Mouse (Mus musculus): ENCODE results near the gene Wdr83.
A peak's percentile ranks its signal among the peaks of the same experiment; 100 is the strongest.

Gene Wdr83

DNA sequence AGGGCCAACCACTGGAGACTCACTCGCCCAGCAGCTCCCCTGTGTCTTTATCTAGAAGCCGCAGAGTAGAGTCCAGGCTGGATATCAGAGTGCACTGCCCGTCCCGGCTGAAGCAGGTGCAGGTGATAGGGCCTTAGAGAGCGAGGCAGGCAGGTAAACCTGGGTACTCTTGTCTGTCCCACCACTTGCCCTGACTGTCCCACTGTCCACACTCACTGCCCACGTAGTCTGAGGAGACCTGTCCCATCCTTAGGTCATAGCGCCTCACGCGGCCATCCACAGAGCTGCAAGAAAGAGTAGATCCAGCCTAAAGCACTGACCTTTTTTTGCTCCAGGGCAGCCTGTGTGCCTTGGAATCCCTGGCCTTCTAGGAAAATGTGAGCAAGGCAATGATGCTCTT is 5.1 kb downstream of the Wdr83 start:
- peak; percentile 58 for DNase-seq

- DNase-seq, result peak; percentile 23
Observed at GRCm38 (mm10) chr8:85074617-85075016, 6.5 kb downstream of the Wdr83 start.

DNA sequence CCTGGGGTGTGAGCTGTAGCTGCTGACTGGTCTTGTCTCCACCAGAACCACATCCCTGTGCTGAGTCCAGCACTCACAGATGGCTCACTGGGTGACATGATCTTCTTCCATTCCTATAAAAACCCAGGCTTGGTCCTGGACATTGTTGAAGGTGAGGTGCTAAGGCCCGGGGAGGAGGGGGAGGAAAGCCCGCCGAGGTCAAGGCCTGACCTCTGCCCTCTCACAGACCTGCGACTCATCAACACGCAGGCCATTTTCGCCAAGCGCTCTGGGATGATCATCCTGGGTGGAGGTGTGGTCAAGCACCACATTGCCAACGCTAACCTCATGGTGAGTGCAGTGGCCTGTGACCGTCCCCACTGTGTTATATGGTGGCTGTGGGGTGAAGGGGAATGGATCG is 6.9 kb downstream of the Wdr83 start:
- DNase-seq, result peak; percentile 40

DNA sequence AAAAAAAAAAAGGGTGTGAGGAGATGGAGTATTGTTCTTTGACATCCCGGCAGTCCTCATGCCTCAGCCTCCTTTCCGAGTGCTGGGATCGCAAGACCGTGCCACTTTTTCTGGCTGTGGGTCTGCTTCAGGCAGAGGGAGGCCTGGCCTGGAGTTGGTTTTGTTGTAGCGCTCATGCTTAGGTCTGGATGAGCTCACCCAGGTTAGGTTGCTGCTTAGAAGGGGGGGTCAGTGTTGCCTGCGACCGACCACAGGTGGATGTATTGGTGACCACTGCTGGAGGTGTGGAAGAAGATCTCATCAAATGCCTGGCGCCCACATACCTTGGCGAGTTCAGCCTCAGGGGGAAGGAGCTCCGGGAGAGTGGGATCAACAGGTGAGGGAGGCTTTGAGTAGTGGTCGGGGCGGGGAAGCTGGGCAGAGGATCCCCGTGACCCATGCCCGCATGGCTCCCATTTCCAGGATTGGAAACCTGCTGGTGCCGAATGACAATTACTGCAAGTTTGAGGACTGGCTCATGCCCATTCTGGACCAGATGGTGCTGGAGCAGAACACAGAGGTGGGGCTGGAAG is 8.0 kb downstream of the Wdr83 start:
- peak; percentile 49 for DNase-seq

DNA sequence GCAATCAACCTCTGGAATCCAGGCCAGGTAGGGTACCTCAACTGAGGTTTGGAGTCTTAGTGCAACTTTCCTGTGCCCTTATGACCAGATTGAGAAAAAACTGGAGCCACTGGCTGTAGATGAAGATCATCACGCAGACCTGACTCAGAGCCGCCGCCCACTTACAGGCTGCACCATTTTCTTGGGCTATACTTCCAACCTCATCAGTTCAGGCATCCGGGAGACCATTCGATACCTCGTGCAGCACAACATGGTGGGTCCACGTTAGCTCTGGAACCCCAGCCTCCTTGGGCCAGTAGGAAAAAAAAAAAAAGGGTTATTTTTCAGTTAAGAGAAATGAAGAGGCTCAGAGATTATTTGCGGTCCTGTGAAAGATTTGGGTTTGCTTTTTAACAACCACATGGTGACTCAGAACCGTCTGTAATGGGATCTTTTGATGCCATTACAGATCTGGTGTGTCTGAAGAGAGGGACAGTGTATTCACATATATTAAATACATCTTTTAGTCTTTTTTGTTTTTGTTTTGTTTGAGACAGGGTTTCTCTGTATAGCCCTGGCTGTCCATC is 8.7 kb downstream of the Wdr83 start:
- DNase-seq, result no peak

DNA sequence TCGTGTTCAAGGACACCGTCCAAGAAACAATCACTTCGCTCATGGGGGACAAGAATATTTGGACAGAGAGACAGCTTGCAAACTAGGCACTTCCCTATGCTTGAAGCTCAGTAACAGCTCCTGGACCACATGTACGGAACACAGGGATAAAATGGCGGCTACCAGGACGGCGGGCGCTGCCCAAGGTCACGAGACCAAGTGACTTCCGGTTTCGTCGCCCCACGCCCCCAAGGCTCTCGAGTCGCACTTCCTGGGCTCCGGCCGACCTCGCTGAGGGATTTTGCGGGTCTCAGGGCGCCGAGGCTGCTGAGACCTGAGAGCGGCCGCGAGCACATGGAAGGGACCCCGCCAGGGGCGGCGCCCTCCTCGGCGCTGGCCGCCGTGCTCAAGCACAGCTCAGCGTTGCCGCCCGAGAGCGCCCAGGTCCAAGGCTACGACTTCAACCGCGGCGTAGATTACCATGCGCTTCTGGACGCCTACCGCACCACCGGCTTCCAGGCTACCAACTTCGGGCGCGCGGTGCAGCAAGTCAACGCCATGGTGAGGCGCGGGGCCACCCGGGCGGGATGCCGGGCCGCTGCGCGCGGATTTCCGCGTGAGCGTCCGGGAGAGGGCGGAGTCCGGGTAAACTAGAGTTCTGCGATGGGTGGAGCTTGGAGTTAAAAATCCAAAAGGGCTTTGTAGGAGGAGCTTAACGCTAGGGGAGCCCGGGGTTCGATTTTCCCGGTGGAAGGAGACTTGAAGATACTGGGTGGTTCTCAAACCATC is 9.4 kb downstream of the Wdr83 start, which contains the start of gene Dhps:
Dhps (plus strand) TSS at position 244 of the 768 bp plus-strand sequence.
- peak; percentile 90 for DNase-seq

GRCm38 (mm10) chr8:85071041-85071440 is 10.1 kb downstream of the Wdr83 start:
- DNase-seq, result no peak

DNA sequence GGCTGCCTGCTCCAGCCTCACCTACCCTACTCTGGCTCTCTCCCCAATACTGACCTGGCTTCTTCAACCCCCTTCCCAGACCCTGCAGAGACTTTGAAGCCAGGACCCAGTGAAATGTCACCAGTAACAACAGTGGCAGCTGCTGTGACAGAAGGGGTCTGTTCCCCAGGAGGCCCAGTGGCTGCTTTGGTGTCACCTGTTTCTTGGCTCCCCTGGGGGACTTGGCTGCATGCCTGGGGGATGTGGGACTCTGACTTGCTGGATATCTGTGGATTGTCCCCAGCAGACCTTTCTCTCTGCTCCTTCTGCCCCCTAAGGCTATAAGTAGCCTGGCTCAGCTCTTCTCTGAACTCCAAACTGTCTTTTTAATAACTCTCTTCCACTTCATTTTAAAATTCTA is 13.1 kb downstream of the Wdr83 start, which contains the start of gene Gm5741:
Gm5741 (minus strand) TSS at position 1 of the 400 bp plus-strand sequence.
- no peak for DNase-seq

- no peak for DNase-seq
Observed at GRCm38 (mm10) chr8:85067155-85067554, 14.0 kb downstream of the Wdr83 start.

GRCm38 (mm10) chr8:85065213-85065612 is 15.9 kb downstream of the Wdr83 start:
- no peak for DNase-seq

GRCm38 (mm10) chr8:85062603-85063002 is 18.5 kb downstream of the Wdr83 start:
- no peak for DNase-seq

DNA sequence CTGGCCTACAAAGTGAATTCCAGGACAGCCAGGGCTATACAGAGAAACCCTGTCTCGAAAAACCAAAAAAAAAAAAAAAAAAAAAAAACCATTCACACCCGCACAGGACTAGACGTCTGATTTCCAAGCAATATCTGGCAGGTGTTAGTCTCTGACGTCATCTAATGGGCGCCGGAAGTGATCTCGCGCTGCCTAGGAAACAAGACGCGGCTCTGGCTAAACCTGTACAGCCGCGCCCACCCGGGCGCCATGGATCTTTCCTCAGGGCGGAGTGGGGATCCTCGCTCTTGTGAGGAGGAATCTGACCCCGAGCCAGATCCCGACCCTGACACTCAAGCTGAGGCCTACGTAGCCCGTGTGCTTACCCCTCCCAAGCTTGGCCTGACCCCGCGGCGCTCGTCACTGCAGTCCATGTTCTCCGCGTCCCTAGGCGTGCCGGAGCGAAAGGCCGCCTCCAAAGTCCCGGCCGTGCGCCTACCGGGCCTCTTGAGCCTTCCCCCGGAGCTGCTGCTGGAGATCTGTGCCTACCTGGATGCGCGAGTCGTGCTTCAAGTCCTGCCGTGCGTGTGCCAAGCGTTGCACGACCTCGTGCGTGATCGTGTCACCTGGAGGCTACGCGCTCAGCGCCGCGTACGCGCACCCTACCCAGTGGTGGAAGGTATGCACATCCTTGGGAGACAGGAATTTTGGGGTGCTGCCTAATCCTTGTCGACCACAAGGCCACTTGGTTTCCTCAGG is 21.1 kb downstream of the Wdr83 start, which contains the start of gene Fbxw9:
Fbxw9 (plus strand) TSS at position 177 of the 738 bp plus-strand sequence.
- DNase-seq, result peak; percentile 92

- DNase-seq, result no peak
Observed at GRCm38 (mm10) chr8:85057367-85057766, 23.7 kb downstream of the Wdr83 start.

- no peak for DNase-seq
Observed at GRCm38 (mm10) chr8:85043619-85044018, 37.5 kb downstream of the Wdr83 start.

GRCm38 (mm10) chr8:85037681-85038531 is 43.2 kb downstream of the Wdr83 start:
- peak; percentile 62 for DNase-seq

GRCm38 (mm10) chr8:85037366-85037680 is 43.8 kb downstream of the Wdr83 start:
- no peak for DNase-seq

DNA sequence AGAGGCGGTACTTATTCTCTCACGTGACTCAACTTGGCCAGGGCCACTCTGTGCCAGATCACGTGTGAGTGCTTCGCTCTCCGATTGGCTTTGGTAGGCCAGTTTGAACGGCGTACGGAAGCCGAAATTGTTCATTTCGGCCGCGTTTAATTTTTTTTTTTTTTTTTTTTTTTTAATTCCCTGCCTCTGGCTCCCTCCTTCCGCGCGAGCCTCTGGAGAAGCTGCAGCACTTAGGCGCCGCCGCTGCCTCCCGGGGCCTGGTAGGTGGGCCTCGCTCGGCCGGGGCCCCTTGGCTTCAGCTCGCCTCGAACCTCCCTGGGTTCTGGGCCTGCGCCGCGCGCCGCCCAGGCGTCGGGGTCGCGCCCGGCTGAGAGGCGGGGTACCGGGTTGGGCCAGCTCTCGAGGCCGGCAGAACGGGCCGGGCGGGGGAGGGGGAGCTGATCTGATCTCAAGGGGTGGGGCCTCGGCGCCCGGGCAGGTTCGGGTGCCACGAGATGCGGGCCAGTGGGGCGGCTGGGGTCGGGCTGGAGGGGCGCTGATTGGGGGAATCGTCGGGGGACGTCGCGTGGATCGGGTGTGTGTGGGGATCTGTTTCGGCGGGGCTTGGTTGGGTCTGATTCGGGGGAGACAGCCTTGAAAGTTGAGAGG is 44.3 kb downstream of the Wdr83 start, which contains the start of gene Tnpo2:
Tnpo2 (plus strand) TSS at position 198 of the 648 bp plus-strand sequence.
- peak; percentile 95 for DNase-seq

GRCm38 (mm10) chr8:85036381-85036717 is 44.8 kb downstream of the Wdr83 start:
- no peak for DNase-seq

DNA sequence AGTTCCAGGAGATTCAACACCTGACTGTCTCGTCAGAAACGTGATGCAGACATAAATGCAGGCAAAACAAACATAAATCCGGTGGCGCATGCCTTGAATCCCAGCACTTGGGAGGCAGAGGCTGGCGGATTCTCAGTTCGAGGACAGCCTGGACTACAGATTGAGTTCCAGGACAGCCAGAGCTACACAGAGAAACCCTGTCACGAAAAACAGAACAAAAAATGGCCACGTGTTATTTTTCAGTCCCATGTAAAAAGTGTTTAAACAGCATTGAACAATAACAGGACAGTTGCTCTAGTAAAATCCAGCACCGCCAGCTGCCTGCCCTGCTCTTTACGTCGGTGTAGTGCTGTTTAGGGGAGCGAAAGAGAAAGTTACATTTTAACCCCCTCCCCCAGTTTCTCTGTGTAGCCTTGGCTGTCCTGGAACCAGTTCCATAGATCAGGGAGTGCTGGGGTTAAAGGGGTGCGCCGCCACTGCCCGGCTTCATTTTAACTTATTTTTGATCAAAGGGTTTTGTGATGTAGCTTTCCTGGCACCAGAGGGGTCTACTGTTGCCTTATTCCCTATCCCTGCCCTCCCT is 45.3 kb downstream of the Wdr83 start:
- DNase-seq, result peak; percentile 59

DNA sequence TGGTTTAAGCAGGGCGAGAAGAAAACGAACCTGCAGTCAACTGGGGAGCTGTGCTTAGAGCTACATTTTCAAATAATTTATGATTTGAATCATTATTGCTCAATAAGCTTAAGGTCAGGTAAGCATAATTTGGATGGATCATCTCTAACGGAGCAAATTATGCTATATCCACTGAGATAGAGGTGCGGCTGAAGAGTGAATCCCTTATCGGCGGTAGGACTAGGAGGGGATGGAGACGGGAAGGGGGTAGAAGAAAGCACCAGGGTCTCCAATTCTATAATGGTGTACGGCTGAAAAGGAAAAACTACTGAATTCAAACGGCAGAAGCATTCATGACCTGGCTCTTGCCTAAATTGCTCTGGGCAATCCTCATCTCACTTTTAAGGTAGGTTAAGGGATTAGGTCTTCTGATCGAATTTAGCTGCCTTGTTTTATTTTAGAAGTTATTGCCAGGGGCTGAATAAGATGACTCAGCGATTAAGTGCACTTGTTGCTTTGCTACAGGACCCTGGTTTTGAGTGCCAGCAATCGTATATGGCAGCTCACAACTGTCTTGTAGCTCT is 45.9 kb downstream of the Wdr83 start:
- DNase-seq, result peak; percentile 61

- peak; percentile 76 for DNase-seq
Observed at GRCm38 (mm10) chr8:85034764-85035163, 46.3 kb downstream of the Wdr83 start.

Data from cerebellum, adult 9-10 months (tissue).